Mouse (Mus musculus): ENCODE measurements around the gene Pin1. TPM values are rescaled to one million over a fixed set of nuclear protein-coding genes. Genes with fewer than 3 reads are reported as not detected.
"Not testable (repeated sequence)": the region's sequence is repeated elsewhere in the genome, so short reads cannot be mapped to it uniquely, and the experiment has no call there.

The Pin1 gene
- polyA plus RNA-seq, 1 experiment = 24.9 TPM

DNA sequence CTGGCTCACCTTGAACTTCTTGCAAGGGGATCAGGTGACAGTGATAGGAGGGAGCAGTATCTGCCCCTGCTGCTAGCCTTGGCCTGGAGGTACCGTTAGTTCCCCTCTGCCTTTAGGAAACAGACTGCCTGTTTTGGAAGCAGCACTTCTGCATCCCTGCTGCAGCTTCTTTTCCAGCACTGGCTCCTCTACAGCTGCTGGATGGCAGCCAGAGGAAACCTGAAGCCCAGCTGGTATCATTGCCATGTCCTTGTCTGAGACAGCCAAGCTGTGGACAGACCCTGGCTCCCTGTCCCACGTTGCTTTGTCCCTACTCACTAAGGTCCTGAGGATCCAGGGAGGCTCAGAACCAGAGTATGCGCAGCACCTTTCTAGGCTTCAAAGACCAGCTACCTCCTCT lies 5.7 kb downstream of the Pin1 start:
- DNase-seq (ENCODE audit: low read depth) = no peak

DNA sequence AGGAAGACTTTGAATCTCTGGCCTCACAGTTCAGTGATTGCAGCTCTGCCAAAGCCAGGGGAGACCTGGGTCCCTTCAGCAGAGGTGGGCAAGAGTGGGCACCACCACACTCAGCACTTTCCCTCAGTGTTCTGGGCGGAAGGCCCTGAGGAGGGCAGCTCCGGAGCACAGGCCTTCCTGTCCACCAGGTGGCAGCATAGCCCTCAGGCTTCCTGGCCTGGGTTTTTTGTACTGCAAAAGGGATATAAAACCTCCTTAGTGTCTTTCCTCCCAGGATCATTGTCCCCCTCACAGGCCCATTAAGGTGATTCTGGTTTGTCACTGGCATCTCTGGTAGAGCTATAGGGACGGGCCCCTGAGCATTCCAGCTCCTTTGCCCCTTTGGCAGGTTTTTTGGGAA lies 10.4 kb downstream of the Pin1 start:
- DNase-seq (ENCODE audit: low read depth) = no peak

DNA sequence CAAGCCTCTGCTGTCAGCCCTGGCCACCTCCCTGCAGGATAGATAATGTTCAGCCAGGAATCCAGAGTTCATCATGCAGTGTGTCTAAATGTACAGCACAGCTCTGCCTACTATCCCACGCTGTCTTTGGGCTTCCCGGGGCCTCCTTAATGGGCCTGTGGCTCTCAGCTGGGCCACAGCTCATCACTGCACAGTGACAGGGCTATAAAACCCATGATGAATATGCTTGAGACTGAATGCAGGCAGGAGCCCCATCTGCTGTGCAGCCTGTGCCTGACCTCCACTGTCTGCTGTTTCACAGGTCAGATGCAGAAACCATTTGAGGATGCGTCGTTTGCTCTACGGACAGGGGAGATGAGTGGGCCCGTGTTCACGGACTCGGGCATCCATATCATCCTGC lies 11.0 kb downstream of the Pin1 start:
- no peak for DNase-seq (ENCODE audit: low read depth)

DNA sequence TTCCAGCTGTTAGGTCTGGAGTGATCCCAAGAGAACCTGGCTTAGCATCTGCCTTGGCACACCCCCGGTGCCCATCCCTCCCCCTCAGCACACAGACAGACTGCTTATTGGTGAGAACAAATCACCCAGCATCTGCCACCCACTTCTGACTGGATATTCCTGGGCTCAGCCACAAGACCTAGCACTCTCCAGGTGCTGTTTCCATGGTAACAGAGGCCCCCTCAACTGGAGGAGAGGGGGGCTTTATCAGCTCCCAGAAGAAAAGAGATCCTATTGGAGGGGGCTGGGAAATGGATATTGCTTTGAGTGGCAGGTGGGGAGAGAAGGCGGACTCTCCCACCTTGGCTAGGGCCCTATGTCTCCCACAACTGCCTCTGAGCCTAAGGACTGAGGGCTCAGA lies 12.1 kb downstream of the Pin1 start:
- DNase-seq (ENCODE audit: low read depth) = no peak

DNA sequence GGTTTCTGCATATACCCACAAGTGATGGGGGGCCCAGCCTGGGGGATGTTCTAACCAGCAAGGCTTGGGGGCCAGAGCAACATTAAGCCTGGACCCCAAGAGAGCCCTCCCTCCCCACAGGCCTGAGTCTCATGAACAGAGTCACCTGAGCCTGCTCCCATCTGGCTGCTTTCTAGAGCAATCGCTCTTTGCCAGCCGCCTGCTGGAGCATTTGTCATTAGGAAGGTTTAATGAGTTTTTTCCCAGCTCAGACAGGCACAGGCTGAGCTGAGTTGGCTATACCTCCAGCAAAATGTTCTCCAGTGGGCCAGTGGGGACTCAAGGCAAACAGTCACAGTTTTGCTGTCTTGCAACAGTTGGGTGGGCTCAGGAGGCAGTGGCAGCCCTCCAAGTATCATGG lies 12.5 kb downstream of the Pin1 start:
- no peak for DNase-seq (ENCODE audit: low read depth)

DNA sequence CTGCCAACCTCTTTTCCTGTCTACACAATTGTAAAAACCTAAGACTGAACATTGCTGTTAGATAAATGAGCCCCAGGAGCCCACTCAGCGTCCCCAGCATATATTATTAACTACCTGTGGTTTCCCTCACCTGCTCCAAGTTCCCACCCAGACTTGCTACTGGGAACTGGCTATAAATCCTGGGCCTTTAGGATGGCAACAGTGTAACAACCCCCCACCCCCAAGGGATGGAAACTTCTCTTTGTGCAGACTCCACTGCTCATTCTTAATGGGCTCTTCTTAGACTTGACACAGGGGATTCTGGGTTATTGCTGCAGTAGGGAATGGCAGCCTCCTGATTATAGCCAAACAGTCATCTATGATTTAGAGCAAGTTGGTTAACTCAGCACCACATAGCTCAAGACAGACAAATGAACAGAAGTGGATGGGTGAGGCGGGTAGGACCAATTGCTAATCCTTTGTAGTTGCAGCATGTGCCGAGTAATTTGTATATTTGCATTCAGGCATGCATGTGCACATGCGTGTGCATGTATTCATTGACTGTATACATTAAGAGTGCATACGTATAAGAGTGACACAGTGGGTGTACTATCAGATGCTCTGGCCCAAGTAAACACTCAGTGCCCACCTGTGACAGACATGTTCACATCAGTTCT lies 13.2 kb downstream of the Pin1 start:
- no peak for DNase-seq (ENCODE audit: low read depth)

DNA sequence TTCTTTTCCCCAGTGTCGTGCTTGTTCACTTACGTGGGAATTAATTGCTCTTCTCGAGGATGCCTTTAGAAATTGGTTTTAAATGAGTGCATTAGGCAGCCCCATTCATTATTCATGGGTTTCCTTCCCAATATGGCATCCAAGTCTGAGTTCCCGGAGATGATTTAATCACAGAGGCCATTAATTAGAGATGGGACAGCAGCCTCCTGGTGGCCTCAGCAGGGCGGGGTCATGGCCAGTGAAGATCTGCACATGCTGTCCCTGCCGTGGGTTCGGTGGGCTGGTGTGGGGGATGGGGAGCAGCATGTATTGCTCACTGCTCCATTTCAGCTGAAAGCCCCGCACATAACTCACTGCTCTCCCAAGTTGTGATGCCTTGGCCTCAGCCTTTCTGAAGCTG lies 14.0 kb downstream of the Pin1 start:
- DNase-seq (ENCODE audit: low read depth) = no peak

DNA sequence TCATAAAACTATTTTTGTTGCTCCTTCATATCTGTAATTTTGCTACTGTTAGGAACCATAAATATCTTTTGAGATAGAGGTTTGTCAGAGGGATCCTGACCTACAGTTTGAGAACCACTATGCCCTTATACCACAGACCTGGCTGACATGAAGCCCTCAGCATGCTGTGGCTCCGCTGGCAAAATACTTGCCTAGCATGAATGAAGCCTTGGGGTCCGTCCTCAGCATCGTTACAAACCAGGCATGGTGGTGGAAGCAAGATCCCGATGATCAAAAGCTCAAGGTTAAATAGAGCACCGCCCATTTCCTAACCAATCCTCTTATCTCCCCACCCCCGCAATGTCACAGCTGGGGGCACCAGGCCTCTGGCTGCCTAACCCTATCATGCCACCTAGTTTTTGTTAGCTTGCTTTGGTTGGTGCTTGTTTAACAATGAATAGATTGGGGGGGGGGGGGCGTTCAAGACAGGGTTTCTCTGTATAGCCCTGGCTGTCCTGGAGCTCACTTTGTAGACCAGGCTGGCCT lies 14.7 kb downstream of the Pin1 start:
- no peak for DNase-seq (ENCODE audit: low read depth)

DNA sequence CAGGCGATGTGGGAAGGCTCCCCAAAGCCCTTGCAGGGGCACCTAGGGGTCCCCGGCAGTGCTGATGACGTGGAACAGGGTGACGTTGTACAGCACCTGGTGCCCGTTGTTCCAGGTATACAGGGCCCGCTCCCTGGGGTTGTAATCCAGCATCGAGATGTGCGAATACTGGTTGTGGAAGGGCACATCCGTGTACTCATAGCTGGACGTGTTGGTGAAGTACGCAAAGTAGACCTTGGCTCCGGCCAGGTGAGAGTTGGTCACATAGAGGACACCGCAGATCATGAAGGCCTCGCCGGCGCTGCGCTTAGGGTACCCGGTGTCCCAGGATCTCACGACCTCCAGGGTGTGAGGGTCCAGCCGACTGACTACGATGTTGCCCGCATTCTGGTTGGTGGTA lies 16.2 kb downstream of the Pin1 start:
- no peak for DNase-seq (ENCODE audit: low read depth)

DNA sequence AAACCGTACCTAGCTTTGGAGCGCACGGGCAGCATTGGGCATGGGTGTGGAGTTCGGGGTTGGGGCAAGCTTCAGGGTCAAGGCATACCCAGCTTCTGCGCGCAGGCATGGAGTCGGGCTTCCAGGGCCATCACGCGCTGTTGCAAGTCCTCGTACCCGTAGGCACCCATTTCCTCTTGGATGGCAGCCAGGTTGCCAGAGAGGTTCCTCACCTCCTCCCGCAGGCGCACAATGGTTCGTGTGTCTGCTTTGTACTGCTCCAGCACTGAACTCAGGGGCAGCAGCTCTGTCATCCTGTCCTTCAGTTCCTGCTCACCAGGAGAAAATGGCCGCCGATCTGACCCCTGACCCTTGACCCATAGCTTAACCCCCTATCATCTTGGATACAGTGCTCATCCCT lies 20.2 kb downstream of the Pin1 start:
- no peak for DNase-seq (ENCODE audit: low read depth)

DNA sequence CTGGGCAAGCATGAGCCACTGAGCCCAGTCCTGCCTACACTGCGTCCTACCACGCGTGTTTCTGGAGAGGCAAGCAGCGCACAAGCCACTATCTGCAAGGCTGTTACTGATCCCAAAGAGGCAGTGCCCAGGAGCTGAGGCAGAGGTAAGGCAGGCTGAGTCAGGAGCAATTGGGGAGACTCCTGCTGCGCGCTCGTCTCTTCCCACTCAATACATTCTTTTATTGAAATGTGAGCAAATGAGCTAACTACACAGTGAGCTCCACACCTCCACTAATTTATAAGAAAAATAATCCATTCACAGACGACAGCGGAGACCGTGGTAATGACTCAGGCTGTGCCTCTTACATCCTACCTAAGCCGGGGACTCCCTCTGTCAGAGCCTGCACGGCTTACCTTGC lies 26.0 kb downstream of the Pin1 start:
- DNase-seq (ENCODE audit: low read depth) = no peak

DNA sequence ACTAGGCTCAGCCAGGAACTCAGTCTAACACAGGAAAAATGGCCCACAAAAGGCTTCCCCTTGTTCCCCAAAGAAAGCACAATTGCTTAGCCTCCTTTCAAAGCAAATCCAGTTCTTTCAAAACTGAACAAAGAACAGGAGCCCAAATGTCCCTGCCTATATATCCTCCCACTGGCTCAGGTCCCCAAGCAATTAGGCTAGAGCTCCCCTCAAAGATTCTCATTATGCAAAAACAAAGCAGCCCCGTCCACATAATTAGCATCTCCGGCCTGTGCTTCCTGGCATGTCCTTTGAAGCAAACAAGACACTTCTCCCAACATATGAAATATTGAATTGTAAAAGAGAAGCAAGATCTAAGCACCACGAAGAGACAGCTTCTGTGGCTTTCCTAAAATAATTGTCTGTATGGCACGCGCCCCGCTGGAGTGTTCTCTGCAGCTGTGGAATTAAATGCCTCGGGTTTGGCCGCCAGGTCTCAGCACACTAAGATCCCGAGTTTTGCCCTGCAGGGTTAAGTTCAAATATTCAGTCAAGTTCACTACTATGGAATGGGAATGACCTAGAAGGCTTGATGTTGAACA lies 28.6 kb downstream of the Pin1 start:
- no peak for DNase-seq (ENCODE audit: low read depth)

DNA sequence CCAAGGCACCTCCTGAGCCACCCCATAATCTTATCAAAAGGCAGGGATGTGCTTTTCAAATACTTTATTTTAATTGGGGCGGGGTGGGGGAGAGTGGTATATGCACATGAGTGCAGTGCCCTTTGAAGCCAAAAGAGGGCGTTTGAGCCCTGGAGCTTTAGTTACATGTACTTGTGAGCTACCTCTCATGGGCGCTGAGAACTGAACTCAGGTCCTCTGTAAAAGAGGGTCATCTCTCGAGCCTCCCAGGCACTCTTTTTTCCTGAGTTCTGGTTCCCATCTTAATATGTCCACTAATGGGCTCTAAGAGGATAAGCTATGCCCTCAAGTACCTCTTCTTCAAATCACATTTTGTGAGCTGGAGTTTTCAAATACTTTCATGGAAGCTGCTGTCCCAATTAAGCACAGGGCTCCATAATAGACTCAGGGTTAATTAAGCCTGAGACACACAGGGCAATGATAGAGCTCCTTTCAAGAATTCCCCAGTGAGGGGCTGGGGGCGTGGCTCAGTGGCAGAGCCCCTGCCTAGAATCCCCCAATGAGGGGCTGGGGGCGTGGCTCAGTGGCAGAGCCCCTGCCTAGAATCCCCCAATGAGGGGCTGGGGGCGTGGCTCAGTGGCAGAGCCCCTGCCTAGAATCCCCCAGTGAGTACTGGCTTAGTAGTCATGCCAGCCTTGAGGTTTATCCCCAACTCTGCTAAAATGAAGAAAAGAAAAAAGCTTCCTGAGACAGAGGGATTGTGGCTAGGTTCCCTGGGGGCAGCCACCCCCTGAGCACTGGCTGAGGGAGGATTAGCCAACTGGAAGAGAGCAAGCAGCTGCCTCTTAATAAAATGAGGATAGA lies 29.9 kb downstream of the Pin1 start:
- no peak for DNase-seq (ENCODE audit: low read depth)

DNA sequence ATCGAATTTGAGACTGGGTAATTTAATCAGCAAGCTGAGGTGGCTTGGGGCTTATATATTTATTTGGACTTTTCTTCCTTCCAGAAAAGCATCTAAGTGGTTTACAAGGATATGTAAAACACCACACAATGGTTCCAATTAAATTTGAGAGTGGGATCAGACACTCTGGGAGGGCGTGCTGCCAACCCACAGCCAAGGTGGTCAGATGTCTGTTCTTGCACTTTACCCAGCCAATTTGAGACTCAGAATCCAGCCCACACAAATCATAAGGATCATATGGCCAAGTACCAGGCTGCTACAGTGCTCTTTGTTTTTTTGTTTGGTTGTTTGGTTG lies 30.5 kb downstream of the Pin1 start:
- DNase-seq (ENCODE audit: low read depth) = no peak

DNA sequence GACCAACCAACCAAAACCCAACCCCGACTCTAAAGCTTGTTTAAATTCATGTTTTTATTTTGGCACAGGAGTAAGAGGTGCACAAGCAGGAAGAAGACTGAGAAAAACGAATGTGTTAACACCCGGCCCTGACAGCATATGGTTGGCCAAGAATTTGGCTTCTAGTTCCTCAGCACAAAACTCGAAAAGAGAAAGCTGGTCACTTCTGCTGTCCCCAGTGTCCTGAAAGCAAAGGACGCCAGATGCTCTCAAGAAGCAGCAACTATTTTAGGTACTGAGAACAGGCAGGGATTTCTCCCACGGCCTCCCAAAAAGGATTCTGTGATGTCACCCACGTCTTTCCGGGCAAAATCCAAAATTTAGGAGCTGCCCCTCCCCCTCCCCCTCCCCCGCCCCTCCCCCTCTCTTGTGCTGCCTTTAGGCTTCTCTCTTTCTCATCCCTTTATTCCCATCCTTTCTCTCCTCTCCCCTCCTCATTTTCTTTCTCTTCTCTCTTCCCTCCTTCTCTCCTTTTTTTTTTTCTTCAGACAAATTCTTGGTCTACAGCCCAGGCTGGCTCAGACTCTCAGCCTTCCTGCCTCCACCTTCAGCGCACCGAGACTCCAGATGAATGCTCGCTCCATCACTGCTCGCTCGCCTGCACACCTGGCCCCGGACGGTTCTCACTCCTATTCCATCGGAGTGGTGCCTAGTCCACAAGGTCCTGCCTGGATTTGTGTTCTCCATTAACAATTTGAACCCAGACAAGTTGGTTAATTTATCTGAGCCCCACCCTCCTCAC lies 33.4 kb downstream of the Pin1 start:
- DNase-seq (ENCODE audit: low read depth) = no peak

DNA sequence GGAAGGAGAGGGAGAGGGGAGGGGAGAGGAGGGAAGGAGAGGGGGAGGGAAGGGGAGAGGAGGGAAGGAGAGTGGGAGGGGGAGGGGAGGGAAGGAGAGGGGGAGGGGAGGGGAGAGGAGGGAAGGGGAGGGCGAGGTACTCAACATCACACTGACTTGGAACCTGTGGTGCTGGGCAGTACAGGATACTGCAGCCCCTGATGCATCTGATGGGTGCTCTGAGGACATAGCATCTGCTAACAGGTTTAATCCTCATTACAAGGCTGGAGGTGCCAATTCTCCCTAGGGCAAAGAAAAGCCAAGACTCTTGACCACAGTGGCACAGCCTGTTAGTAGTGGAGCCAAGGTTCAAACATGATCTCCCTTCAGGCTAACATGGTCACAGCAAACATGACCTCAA lies 37.5 kb downstream of the Pin1 start:
- no peak for DNase-seq (ENCODE audit: low read depth)

DNA sequence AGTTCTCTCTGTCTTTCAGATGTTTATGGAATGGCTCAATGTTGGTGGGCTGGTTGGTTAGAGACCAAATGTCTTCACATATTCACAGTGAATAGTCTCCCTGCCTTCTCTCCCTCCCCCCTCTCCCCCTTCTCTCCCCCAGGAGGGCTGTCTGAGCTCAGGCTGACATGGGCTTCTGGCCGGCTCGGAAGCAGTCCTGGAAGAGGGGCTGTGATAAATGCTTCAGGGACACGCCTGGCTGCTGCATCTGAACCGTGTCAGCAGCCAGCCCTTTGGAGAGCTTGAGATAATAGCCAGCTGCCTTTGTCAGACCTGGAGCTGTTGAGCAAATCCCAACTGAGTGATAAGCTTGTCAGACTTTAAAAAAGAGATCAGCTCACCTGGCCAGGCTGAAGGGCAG lies 38.0 kb downstream of the Pin1 start:
- no peak for DNase-seq (ENCODE audit: low read depth)

DNA sequence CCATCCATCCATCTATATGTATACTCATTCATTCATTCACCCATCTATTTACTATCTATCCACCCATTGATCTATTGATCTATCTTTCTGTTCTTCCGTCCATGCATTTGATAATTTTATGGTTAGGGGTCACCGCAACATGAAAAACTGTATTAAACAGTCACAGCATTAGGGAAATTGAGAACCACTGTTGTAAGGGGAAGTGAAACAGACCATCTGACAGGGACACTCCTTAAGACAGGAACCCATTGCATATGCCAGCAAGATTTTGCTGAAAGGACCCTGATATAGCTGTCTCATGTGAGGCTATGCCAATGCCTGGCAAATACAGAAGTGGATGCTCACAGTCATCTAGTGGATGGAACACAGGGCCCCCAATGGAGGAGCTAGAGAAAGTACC lies 38.6 kb downstream of the Pin1 start:
- DNase-seq (ENCODE audit: low read depth) = not testable (repeated sequence)

DNA sequence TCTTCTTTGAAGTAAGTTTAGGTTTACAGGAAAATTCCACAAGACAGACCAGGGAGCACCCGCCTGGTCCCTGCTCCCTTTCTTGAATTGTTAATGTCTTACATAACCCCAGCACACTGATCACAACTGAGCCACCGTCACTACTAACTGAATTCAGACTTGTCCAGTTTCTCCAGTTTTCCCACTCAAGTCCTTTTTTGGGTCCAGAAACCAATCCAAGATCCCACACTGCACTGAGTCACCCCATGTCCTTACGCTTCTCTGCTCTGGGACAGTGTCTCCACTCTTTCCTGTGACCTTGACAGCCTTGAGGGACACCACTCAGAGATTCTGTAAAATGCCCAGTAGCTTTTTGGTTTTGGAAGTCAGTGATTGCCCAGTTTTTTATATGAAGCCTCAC lies 41.0 kb downstream of the Pin1 start:
- no peak for DNase-seq (ENCODE audit: low read depth)

DNA sequence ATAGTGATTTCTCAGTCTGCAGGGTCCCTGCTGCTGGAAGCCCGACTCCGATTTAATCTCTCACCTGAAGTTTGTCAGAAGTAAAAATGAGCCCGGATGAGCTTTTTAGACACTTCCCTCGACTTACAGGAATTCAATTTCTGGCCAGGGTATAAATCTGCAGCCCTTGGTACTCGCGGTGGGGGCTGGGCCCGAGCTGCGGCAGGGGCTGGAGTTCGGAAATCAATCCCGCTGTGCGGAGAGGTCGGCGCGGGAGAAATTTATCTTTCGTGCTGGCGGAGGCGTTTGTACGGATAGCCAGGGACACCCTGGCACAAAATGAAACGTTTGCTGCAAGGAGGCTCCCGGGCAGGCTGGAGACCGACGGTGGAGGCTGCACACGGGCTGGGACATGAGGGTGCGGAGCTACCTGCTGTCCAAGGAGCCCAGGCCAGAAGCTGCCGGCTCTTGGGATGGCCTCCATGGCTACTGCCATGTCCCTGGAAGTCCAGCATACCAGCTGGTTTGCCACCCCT lies 42.9 kb downstream of the Pin1 start:
- DNase-seq (ENCODE audit: low read depth) = no peak

DNA sequence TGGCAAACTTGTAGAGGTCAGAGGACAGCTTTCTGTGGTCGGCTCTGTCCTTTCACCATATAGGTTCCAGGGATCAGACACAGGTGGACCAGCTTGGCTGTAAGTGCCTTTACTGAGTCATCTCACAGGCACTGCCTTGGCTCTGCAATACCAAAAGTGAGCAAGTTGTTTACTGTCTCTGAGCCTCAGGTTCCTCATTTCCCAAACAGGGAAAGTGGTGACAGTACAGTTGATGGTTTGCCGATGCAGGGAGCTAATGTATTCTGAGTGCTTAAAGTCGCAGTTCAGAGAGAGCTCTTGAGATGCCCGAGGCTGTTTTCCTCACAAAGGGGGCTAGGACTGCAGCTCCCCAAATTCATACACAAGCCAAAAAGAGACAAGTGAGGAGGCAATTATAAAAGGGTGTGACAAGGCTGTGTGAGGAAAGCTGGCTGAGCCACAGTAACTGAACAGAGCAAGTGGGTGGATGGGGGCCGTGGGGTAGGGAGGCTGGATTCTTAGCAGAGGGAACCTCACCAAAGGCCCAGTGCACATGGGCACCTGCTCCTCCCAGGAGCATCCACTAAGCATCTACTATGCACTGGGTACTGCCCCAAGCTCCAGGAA lies 44.3 kb downstream of the Pin1 start:
- DNase-seq (ENCODE audit: low read depth) = no peak

DNA sequence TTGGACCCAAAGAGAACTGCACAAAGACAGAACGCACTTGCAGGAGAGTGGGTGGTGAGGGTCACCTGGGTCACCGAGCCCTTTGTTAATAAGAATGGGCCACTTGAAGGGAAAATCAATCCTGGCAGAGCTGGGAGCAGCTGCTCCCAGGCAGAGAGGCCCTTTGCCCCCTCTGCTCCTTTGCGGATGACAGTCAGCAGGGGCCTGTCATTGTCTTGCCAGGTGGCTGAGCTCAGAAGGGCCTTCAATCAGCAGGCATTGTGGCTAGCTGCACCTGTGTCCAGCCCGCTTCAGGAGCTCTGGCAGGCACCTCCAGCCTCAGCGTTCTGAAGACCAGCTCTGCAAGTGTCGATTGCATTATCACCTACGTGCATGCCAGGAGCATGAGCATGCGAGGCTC lies 45.6 kb downstream of the Pin1 start:
- no peak for DNase-seq (ENCODE audit: low read depth)

Data from gonadal fat pad, adult 2 months (tissue).